Mouse (Mus musculus) lung, postnatal 36 days (tissue): ENCODE results near the gene Grm3.

Source experiments
- DNase-seq: peaks from one replicate; pipeline ENCODE4 v3.0.0; 2022; ENCODE audit warnings: mixed read lengths

Grm3 gene

DNA sequence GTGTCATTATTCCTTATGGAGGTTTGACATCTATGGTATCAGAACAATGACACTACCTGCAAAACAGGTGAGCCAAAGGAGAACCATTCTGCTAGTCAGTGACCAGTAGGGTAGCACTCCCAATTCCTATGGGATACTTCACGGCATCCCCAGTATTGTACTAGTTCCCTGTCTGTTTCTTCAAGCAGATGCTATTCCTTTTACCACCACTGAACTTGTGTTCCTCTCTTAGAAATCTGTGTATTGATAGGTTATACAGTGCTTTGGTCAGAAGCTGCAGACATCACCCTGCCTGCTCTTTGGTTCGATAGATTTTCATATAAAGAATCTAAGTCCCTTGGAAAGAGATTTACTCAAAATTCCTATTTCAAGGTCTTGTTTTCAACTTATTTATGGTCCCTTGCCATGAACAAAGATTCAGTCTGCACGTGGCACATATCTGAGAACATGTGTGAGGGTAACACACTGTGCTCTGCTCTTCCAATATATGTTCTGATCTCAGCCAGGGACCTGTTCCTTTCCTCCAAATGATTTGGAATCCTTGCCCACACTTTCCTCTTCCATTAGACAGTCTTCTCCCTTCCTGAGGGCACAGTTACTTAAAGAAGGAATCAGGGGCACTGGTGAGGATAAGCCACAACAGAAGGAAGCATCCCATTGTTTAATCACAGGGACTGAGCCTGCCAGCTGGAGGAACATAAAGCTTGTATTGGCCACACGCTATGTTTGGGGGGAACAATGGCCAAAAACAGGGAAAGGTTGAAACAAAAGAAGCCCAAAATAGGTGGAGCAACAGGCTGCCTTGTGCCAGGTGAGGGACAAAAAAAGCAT, 102.5 kb downstream of the Grm3 start:
- no peak for DNase-seq

DNA sequence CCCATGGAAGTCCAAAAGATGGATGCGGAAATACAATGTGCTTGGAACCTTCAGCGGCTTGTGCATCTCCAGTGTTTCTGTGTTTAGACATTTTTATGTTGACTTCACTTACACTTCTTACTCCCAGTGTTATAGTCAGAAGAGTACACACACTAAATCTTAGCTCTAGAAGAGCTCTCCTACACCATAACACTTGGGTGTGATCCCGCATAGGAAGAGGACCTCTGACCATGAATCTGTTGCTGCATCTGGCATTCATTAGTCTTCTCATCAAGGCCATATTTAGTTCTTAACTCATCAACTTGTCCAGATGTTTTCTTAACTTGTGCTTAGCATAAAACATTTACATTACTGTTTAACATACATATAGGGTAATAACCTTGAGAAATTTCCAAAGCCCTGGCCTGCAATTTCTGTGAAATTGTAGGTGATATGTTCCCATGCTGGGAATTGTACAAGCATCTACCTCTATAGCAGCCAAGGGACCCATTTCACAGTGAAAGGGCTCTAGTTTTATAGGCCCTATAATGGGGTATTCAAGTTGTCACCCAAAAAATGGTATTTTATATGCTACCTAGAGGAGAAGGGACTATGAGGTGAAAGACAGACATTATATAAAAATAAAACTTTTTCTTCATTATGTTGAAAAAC, 103.4 kb downstream of the Grm3 start:
- DNase-seq = no peak

DNA sequence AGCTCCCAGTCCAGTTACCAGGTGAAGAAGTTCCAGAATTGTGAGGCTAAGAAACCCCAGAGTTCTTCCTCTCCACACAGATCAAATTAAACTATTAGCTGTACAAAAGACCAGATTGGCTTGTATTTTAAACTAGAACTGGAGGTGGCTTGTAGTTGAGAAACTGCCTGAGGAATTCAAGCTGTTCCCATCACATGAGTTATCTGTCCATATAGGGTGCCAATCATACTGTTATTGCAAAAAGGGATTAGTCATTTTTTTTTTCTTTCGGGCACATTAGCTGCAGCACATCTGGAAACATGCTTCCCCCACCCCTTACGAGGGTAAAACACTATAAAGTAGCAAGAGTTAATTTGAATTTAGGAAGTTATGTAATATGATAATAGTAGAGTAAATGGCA, 145.9 kb downstream of the Grm3 start:
- no peak for DNase-seq

DNA sequence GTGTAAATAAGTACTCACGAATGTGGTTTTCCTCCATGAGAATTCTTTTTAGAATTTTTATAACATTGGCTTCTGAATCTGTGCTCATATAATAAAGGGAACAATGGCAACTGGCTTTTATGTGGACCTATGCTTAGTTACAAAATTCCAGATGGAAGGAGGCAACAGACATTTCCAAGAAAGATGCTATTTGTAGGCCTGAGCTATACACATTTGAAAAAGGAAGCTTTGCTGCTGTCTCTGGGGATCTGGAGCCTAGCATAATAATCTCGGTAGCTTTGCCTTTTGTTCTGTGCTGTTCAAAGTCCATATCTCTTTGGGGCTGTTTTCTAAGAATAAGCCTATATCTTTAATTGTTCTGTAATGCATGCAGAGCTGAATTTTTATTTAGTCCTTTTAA, 146.4 kb downstream of the Grm3 start:
- DNase-seq = no peak

DNA sequence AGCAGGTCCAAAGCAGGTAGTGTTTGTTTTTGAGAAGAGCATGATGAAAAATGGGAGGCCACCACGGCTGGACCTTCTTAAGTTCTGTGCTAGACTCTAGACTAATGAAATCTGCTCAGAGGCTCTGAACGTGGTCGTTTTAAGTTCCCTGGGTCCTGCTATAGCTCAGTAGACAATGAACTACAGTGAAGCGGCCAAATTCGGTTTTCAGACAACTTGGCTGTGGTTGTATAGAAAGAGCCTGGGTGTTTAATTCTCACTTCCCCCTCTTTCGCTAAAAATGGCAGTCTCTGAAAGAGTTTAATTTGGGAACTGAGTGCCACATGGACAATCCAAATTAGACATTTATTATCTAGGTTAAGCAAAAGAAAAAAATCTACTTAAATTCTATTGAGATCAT, 154.0 kb downstream of the Grm3 start:
- no peak for DNase-seq

DNA sequence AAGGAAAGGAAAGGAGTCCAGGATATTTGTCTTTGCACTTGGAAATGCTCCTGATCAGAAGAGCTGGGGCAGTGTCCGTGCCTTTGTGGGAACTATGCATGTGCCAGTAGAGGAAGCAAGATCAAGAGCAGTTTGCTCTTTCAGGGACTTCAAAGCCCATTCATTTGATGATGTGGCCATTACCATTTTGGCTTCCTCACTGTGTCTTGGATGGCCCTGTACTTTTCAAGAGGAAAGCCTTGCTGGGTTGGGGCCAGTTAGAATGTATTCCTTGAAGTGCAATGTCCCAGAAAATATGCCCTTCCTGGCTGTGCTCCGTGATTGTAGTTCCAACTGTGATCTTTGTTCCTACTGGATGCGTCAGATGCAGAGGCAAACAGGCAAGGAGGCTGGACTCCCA, 167.3 kb downstream of the Grm3 start:
- DNase-seq = no peak

DNA sequence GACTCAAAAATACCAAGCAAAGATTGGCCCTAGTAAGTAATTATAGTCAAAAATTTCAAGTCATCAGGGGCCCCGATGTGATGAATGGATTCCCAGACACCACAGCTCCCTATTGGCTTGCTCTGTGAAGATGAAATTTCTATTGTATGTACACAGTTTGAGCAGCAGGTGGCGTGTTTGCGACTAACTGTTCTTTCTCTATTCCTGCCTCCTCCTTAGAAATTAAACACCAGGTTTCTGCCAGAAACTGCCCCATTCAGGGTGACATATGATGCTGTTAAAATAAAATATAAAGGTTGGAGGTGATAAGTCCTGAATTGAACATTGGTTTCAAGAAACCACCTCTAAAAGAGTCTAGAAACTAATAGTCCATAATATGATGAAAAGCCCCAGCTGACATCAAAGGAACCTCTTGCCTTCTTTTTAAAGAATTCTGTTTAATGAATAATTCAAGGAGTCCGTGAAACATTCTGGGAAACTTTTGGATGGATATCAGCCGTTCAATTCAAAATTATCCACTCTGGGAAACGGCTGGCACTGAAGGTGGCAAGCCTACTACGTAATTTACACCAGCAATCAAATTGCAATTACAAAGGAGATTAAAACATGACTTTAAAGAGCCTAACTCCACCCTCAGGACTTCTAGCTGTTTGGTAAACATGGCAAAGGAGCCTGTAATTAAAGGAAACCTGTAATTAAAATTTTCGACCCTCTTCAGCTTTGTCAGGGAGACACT, 184.0 kb downstream of the Grm3 start:
- no peak for DNase-seq

DNA sequence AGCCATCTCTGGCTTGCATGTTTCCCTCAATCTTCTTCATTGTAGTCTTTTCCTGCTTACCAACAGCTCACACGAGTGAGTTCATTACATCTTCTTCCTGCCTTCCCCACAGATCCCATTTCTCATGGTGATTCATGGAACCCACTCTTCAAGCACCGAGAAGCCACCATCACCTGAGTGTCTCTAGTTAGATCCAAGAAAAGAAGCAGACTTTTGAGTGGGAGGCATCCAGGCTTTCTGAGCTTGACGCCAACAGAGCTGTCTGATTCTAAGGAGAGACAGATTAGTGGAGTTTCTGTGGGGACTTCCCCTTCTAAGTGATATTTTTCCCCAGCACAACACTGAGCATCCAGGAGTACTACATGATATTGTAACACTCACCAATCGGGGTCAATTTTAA, 199.5 kb downstream of the Grm3 start:
- no peak for DNase-seq

DNA sequence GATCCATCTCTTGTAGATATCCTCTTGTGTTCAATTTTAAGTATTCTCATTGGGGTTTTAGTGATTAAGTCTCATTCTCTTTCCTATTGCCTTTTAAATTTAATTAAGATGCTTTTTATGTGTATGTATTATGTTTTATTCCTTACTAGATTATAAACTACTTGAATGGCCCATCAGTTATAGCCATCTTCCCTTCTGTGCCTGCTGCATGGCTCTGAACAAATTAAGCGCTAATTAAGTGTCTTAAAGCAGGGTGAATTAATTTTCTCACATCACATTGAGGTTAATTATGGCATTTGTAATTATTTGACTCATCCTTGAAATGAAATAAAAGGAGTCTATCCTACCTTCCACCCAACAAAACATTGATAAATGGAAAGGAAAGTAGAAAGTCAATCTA, 213.9 kb downstream of the Grm3 start:
- DNase-seq = no peak

DNA sequence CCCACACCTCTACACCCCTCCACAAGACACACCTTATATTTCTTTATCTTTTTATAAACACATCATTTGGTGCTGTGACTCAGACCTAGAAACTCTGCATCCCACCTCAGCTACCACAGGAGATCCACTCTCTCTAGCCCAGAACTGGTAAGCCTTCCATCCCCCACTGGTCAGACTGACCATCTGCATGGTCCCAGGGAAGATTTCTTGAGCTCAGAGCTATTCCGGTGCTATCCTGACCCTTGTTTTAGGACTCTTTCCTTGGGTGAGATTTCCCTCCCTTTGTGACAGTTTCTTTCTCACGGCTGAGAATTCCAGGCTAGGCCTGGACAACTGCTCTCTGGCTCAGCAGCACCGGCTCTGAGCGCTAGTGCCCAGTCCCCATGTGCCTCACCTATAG, 227.7 kb downstream of the Grm3 start:
- no peak for DNase-seq

DNA sequence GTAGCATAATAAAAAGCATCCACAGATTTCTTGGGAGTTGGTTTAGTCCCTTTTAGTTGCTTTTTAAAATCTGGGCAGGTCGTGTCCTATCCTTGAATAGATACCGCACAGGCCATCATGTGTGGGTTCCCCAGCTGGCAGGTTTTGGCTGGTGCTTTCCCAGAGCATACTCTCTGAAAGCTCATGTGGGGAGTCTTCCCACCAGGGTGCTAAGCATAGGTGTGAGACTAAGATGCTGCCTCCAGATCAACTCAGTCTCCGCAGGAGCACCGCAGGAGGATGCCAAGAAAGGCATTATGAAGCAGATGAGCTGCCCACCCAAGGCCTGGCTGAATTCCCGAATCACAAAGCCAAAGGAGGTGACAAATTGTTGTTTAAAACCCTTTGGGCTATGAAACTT, 229.5 kb downstream of the Grm3 start:
- no peak for DNase-seq

DNA sequence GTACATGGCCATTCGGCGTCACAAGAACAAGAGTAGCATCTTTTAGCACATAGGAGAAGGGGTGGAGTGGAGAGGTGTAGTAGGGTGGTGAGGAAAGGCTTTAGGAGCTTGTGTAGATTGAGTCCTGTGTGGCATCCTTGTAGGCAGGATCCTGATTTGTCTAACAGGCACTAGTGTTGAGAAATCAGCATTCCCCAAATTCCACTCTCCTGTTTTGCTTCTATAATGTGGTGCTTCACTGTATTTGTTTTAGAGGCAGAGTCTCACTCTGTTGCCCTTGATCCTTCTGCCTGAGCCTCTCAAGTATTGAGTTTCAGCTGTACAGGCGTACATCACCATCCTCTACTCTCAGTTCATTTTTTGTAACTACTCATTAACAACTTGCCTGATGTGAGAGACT, 247.4 kb downstream of the Grm3 start:
- DNase-seq = no peak

DNA sequence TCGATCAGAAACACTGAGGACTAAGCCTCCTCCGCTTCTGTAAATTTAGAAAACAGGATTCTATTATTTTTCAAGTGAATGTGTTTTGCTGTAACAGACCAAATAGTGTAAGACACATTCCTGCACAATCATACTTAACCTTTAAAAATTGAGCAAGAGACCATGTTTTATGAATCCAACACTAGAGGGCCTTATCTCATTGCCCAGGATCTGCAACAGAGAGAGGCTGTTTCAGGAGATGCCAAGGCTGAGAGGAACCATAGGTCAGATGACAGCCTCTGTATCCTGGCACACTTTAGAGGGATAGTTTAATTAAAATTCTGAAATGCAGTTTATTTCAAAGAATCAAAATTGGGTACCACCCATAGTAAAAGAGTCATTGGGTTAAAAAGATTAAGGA, 271.7 kb downstream of the Grm3 start:
- no peak for DNase-seq

DNA sequence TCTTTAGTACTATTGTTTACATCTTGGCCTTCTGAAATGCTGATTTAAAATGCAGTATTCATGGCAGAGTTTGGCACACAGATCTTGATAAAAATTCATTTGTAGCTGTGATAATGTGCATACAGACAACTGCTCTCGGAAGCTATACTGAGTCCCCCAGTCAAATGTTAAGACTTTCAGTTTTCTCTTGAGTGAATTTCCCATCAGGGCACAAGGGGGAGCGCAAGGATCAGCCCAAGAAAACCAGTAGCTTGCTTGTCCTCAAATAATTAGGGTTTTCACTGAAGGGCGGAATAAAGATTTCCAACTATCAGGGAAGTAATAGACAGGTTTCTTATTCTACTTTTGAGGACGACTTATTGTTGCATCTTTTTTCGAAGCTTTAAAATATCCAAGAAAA, 275.4 kb downstream of the Grm3 start:
- no peak for DNase-seq

DNA sequence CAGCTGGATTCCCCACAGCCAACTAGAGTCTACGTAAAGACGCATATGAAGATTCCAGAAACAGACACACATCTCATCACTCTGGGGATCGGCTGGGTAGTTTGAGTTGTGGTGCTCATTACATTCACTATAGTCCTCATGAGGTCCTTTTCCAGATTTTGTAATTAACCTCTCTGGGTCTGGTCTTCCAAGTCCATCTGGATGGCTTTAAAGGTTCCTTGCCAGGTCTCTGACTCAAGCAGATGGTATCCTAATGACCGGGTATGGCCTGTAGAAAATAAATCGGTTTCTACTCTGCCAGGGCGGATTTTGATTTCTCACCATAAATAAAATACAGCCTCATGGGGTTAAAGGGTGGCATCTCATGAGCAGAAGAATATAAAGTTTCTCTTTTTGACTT, 276.0 kb downstream of the Grm3 start:
- no peak for DNase-seq

DNA sequence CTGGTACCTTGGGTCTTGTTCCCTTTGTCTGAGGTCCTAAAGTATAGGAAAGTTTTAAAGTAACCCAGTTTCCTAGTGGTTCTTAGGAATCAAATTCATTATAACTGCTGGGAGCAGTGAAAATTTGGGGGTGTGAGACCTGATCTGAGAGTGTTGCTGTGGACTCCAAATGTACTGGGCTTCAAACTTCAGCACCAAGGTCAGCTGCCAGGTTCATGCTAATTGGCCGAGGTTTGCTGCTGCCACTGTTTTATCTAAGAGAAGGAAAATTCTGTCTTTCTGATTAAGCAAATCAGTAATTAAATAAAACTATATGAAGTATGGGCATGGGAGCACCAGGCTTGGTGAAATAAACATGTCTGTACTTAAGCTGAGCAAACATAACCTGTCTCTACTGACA, 278.8 kb downstream of the Grm3 start:
- DNase-seq = peak; percentile 1
